Mouse (Mus musculus) CH12.LX (cell line): ENCODE data around the gene Rrad. TPM values are rescaled to one million over a fixed set of nuclear protein-coding genes. Genes with fewer than 3 reads are reported as not detected.

Experiments
- DNase-seq: peaks from one replicate; pipeline ENCODE4 v3.0.0-alpha.2; 2013; ENCODE audit errors: extremely low read depth
- H3K27ac ChIP-seq: 2 replicates; pipeline ENCODE4 v1.5.1; 2012; ENCODE audit warnings: low read depth, mild to moderate bottlenecking, control low read depth, moderate library complexity; ENCODE audit not compliant: insufficient read depth
- H3K27me3 ChIP-seq: replicated peaks from 2 replicates; pipeline ENCODE3; 2012; ENCODE audit warnings: inconsistent platforms
- H3K36me3 ChIP-seq, 2 experiments: replicated peaks in 1 of 2; 2 replicates each; pipeline versions ENCODE3 to v1.6.1; 2012; ENCODE audit warnings: inconsistent platforms in 1 of 2, low read length in 1 of 2, mild to moderate bottlenecking in 1 of 2, mixed read lengths in 1 of 2, moderate library complexity in 1 of 2; ENCODE audit not compliant: control insufficient read depth in 1 of 2, insufficient read depth in 1 of 2
- H3K4me1 ChIP-seq, 2 experiments: 2 replicates each; pipeline ENCODE4 v1.6.1; 2012; ENCODE audit warnings: inconsistent platforms in 1 of 2, moderate library complexity in 1 of 2; ENCODE audit not compliant: insufficient read depth in 2 of 2, control insufficient read depth in 1 of 2
- H3K4me2 ChIP-seq: 2 replicates; pipeline ENCODE4 v1.6.1; 2012; ENCODE audit warnings: low read depth, mild to moderate bottlenecking, control low read depth; ENCODE audit not compliant: poor library complexity, insufficient read depth, severe bottlenecking
- H3K4me3 ChIP-seq, 3 experiments: fragments of 150-350 bp in 1 of 3; sonication (generic) in 1 of 3; replicated peaks in 1 of 3; 2 replicates each; pipeline versions ENCODE3 to v1.5.1; 2011 to 2012; ENCODE audit warnings: low read depth in 2 of 3, low read length in 2 of 3, mild to moderate bottlenecking in 2 of 3, moderate library complexity in 2 of 3, control low read depth in 1 of 3, improper control_type of control experiment in 1 of 3, inconsistent platforms in 1 of 3, mixed read lengths in 1 of 3; ENCODE audit not compliant: poor library complexity in 1 of 3
- H3K79me2 ChIP-seq: replicated peaks from 2 replicates; pipeline ENCODE4 v1.6.1; 2012; ENCODE audit warnings: mild to moderate bottlenecking, moderate library complexity; ENCODE audit not compliant: control insufficient read depth, poor library complexity, insufficient read depth, severe bottlenecking; ENCODE audit errors: extremely low read depth
- H3K9ac ChIP-seq: 2 replicates; pipeline ENCODE4 v1.6.1; 2012; ENCODE audit warnings: low read depth, mild to moderate bottlenecking, control low read depth, moderate library complexity; ENCODE audit not compliant: insufficient read depth
- H3K9me3 ChIP-seq: replicated peaks from 2 replicates; pipeline ENCODE3; 2012; ENCODE audit warnings: low read length, inconsistent platforms, mixed read lengths
- CHD1 ChIP-seq: IDR thresholded peaks from 2 replicates; pipeline ENCODE4 v1.6.1; 2012; ENCODE audit warnings: low read depth, low read length, improper control_type of control experiment, inconsistent platforms
- CHD2 ChIP-seq: IDR thresholded peaks from 2 replicates; pipeline ENCODE4 v1.6.1; 2011; ENCODE audit warnings: low read length, improper control_type of control experiment
- E2F4 ChIP-seq: IDR thresholded peaks from 2 replicates; pipeline ENCODE4 v1.6.1; 2011; ENCODE audit warnings: low read depth, low read length, improper control_type of control experiment; ENCODE audit not compliant: insufficient replicate concordance
- EP300 ChIP-seq: IDR thresholded peaks from 2 replicates; pipeline ENCODE4 v1.6.1; 2011; ENCODE audit warnings: low read length, improper control_type of control experiment
- ETS1 ChIP-seq: conservative IDR thresholded peaks from 2 replicates; pipeline ENCODE4 v1.6.1; 2012; ENCODE audit warnings: low read depth, mild to moderate bottlenecking, inconsistent platforms, low read length, improper control_type of control experiment, moderate library complexity
- HCFC1 ChIP-seq: IDR thresholded peaks from 2 replicates; pipeline ENCODE4 v1.6.1; 2012; ENCODE audit warnings: low read depth, mild to moderate bottlenecking, inconsistent platforms, low read length, improper control_type of control experiment
- JUND ChIP-seq: conservative IDR thresholded peaks from 2 replicates; pipeline ENCODE4 v1.6.1; 2011; ENCODE audit warnings: low read depth, low read length, improper control_type of control experiment
- KAT2A ChIP-seq: IDR thresholded peaks from 2 replicates; pipeline ENCODE4 v1.6.1; 2012; ENCODE audit warnings: low read length, improper control_type of control experiment, inconsistent platforms; ENCODE audit not compliant: insufficient replicate concordance
- MAFK ChIP-seq: IDR thresholded peaks from 2 replicates; pipeline ENCODE4 v1.6.1; 2011; ENCODE audit warnings: low read length, improper control_type of control experiment; ENCODE audit not compliant: insufficient replicate concordance
- MAX ChIP-seq: IDR thresholded peaks from 2 replicates; pipeline ENCODE4 v1.6.1; 2011; ENCODE audit warnings: low read length, improper control_type of control experiment
- MAZ ChIP-seq: IDR thresholded peaks from 2 replicates; pipeline ENCODE4 v1.6.1; 2012; ENCODE audit warnings: low read depth, mild to moderate bottlenecking, inconsistent platforms, low read length, improper control_type of control experiment, moderate library complexity
- MYC ChIP-seq: IDR thresholded peaks from 2 replicates; pipeline ENCODE4 v1.6.1; 2011; ENCODE audit warnings: low read depth, mild to moderate bottlenecking, improper control_type of control experiment, low read length
- RAD21 ChIP-seq: IDR thresholded peaks from 2 replicates; pipeline ENCODE4 v1.6.1; 2011; ENCODE audit warnings: low read depth, mild to moderate bottlenecking, low read length, improper control_type of control experiment, moderate library complexity
- SMC3 ChIP-seq: IDR thresholded peaks from 2 replicates; pipeline ENCODE4 v1.6.1; 2011; ENCODE audit warnings: low read depth, low read length, improper control_type of control experiment
- TCF12 ChIP-seq: IDR thresholded peaks from 2 replicates; pipeline ENCODE4 v1.6.1; 2014; ENCODE audit warnings: low read depth, mild to moderate bottlenecking, inconsistent platforms, low read length, improper control_type of control experiment
- USF2 ChIP-seq: conservative IDR thresholded peaks from 2 replicates; pipeline ENCODE4 v1.6.1; 2011; ENCODE audit warnings: low read depth, low read length, improper control_type of control experiment
- ZC3H11A ChIP-seq: IDR thresholded peaks from 2 replicates; pipeline ENCODE4 v1.6.1; 2012; ENCODE audit warnings: low read depth, mild to moderate bottlenecking, inconsistent platforms, low read length, improper control_type of control experiment
- ZKSCAN1 ChIP-seq: IDR thresholded peaks from 2 replicates; pipeline ENCODE4 v1.6.1; 2012; ENCODE audit warnings: low read depth, inconsistent platforms, low read length, improper control_type of control experiment, borderline replicate concordance
- dilution Hi-C: fragments of 300-500 bp; cut with MboI; formaldehyde crosslinking; loops from 2 replicates; pipeline ENCODE4 v1.14.3; 2020; ENCODE audit warnings: low sequenced_read_pairs; ENCODE audit not compliant: extremely low pct_unique_long_range_greater_than_20kb, extremely low pct_ligation_motif_present
- in situ Hi-C: fragments of 300-500 bp; cut with MboI; formaldehyde crosslinking; loops from 3 replicates; pipeline ENCODE4 v1.14.3; 2019; ENCODE audit warnings: low sequenced_read_pairs, low pct_ligation_motif_present, low pct_unique_long_range_greater_than_20kb, mixed read lengths
- polyA plus RNA-seq: library from polyadenylated mRNA; unstranded; fragments of >175 nt; gene quantifications from 2 replicates; pipeline ENCODE4 v1.2.1, GENCODE M21; 2012; ENCODE audit warnings: low read depth; ENCODE audit not compliant: insufficient read length
- total RNA-seq, 2 experiments: library from RNA; depleted of rRNA; stranded (reverse); fragments of 300-350 nt in 1 of 2; fragments of >200 nt in 1 of 2; gene quantifications; 2 replicates each; pipeline ENCODE4 v1.2.3; 2012 to 2014

The Rrad gene
- total and polyA plus RNA-seq, 3 experiments, result 30.9 to 32.3 (median 31.7) TPM

DNA sequence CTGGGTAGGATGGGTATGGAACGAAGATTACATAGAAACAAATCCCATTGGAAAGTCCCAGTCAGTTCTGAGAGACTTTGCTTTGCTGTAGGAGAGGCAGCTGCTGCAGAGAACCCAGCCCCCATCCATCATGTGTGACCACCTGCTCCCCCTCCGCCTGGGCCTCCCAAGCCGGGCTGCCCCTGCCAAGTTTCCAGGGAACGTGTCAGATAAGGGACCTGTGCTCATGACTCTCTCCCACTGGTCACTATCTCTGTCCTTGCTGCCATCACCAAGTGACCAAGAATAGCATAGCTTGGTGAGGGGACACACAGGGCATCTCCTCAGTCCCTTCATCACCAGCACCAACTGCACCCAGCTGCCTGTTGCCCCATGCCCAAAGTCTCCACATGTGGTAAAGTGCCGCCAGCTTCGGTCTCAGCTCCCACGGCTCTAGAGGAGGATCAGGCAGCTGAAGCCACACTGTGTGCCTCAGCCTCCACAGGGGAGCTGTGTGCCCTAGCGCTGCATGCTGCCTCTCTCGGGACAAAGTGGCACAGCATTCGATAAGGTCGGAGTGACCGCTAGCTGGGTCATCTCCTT lies 20.9 kb downstream of the Rrad start:
- TF ChIP-seq ETS1 (no peak), KAT2A (no peak), TCF12 (no peak), MYC (no peak), ZKSCAN1 (no peak), MAZ (no peak), E2F4 (no peak)
- peaks cover 6 to 46% of the 10 kb centered on the region in 2 experiments for H3K4me1 ChIP-seq
- no peaks in the 10 kb centered on the region for H3K79me2 ChIP-seq
- no peak overlapping the region for H3K4me2 ChIP-seq
- H3K9ac ChIP-seq, result no peak overlapping the region
- no peaks in the 10 kb centered on the region for H3K27me3 ChIP-seq
- in situ Hi-C loops, result no loop called here
- H3K27ac ChIP-seq, result no peak overlapping the region
- dilution Hi-C loops, result no loop called here
- H3K9me3 ChIP-seq, result no peaks in the 10 kb centered on the region
- no peak overlapping the region for H3K4me3 ChIP-seq
- DNase-seq, result no peak
- H3K36me3 ChIP-seq, result no peaks in the 10 kb centered on the region

DNA sequence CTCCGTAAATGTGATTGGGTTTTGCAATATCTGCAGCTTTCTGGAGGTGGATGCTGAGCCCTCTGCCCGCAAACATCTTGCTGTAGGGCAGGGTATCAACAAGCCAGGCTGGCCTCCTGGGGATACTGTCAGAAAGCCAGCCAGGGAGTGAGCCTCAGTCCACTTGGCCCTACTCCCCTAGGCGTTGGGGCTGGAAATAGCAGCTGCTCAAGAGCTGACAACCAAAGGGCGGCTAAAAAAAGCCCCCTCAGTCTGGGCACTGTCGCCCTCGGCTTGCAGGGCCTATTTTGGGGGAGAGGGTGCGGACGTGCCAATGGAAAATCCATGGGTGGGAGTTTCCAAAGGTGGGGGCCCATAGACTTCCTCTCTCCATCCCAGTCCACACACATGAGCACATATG lies 21.9 kb downstream of the Rrad start:
- Histone ChIP-seq H3K9ac (no peak overlapping the region), H3K4me1 (peaks cover 6 to 46% of the 10 kb centered on the region in 2 experiments), H3K4me3 (no peak overlapping the region), H3K79me2 (no peaks in the 10 kb centered on the region), H3K36me3 (no peaks in the 10 kb centered on the region), H3K27me3 (no peaks in the 10 kb centered on the region)
- DNase-seq, result no peak
- in situ Hi-C loops, result loop anchor here (5.0 to 10.0 kb wide), 2 partner anchors 33 to 136 kb away; partner anchors contain the start of gene Ciao2b
- TF ChIP-seq JUND, result no peak
- no peak for TF ChIP-seq MAZ
- no peak for TF ChIP-seq ZKSCAN1
- TF ChIP-seq HCFC1, result no peak
- no peak for TF ChIP-seq E2F4
- no peak for TF ChIP-seq CHD1
- TF ChIP-seq MAX, result no peak
- no peak for TF ChIP-seq SMC3
- TF ChIP-seq USF2, result no peak
- no peak for TF ChIP-seq MAFK
- TF ChIP-seq MYC, result no peak
- TF ChIP-seq KAT2A, result no peak
- no peak for TF ChIP-seq EP300
- TF ChIP-seq CHD2, result no peak
- TF ChIP-seq RAD21, result no peak
- no peak for TF ChIP-seq ZC3H11A
- TF ChIP-seq, all 38 proteins: peak for 0
- dilution Hi-C loops, result no loop called here
- no peak overlapping the region for H3K27ac ChIP-seq
- H3K4me2 ChIP-seq, result no peak overlapping the region
- H3K9me3 ChIP-seq, result no peaks in the 10 kb centered on the region
